ENCODE assay signal across 15 mouse cellular contexts in the genomic region with DNA sequence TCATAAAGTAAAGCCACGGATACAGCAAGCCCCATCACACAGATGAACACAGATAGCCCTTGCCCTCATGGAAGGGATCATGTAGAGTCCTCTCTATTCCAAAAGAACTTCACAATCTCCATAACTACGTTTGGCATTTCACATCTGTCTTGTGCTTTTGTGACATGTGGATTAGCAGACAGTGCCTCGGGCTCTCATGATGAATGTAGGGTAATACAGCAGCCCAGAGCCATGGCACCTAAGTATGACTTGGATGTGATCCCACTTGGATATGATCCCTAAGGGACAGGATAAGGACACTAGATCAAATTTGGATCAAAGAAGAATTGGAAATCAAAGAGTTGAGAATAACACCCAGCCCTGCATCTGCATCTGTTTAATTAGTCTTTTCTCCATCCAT.
DNase-seq lines count a peak whose midpoint lies in the region.
"Had no signal": no experiment of that assay in that cellular context is flagged by ENCODE, and none has a peak within 500 bp of the region (broad histone marks: within the 10 kb centered on the region; RNA-seq: fewer than 3 reads in every experiment).

No protein-coding gene starts in this region.

- peak; percentile 3 for DNase-seq in embryo, embryonic 10.5 days (ENCODE audit: low spot score)
- no peak for DNase-seq in embryo, embryonic 9.5 days (ENCODE audit: extremely low spot score)
- DNase-seq in retina, postnatal 1 day = peak; percentile 17
- DNase-seq in retina, embryonic 14.5 days (ENCODE audit: low spot score) = no peak
- no peak for DNase-seq in urinary bladder, postnatal 36 days (ENCODE audit: low spot score in 2 of 2)
- DNase-seq: adrenal gland, adult 8-10 months; adrenal gland, postnatal 14 days; adrenal gland, postnatal 36 days; B cell, adult 2 months; cerebellum, adult 11-12 months; cerebellum, adult 2 months; cerebellum, adult 9-10 months; cerebellum, postnatal 10 days; cerebellum, postnatal 25 days; embryo, embryonic 11 days had no signal

Comparison
In these comparisons a context has a peak if more than half of its experiments do, and no peak if none do; other contexts are left out.
1. DNase-seq: peak in embryo, embryonic 10.5 days (single experiment) and retina, postnatal 1 day (single experiment); none in embryo, embryonic 9.5 days (single experiment), retina, embryonic 14.5 days (single experiment) and urinary bladder, postnatal 36 days (0 of 2).